Mouse (Mus musculus) B cell, adult 2 months (primary cell): Measurements from ENCODE around the gene Gse1.

Experiments used
- DNase-seq, 2 experiments: peaks; one replicate each; pipeline ENCODE4 v3.0.0; 2022

Gse1 gene

GRCm38 (mm10) chr8:120504251-120505081, 276.2 kb downstream of the Gse1 start:
- DNase-seq, result peak in 1 of 2 experiments; percentile 22

- peak in 1 of 2 experiments; percentile 31 for DNase-seq
Measured at GRCm38 (mm10) chr8:120505082-120505511, 276.8 kb downstream of the Gse1 start.

GRCm38 (mm10) chr8:120505619-120506310, 277.5 kb downstream of the Gse1 start:
- DNase-seq, result no peak

- DNase-seq, result peak; percentile 47 to 53
Measured at GRCm38 (mm10) chr8:120506562-120506961, 278.3 kb downstream of the Gse1 start.

GRCm38 (mm10) chr8:120507290-120507689, 279.0 kb downstream of the Gse1 start:
- DNase-seq, result no peak

GRCm38 (mm10) chr8:120509136-120510034, 281.1 kb downstream of the Gse1 start:
- DNase-seq, result no peak

- DNase-seq, result no peak
Measured at GRCm38 (mm10) chr8:120510035-120510416, 281.8 kb downstream of the Gse1 start.

GRCm38 (mm10) chr8:120510863-120511457, 282.7 kb downstream of the Gse1 start:
- no peak for DNase-seq

GRCm38 (mm10) chr8:120511737-120512136, 283.5 kb downstream of the Gse1 start:
- DNase-seq, result no peak

- no peak for DNase-seq
Measured at GRCm38 (mm10) chr8:120512326-120512725, 284.1 kb downstream of the Gse1 start.

- no peak for DNase-seq
Measured at GRCm38 (mm10) chr8:120513145-120513544, 284.9 kb downstream of the Gse1 start.

GRCm38 (mm10) chr8:120513638-120514461, 285.6 kb downstream of the Gse1 start:
- DNase-seq, result no peak

- no peak for DNase-seq
Measured at GRCm38 (mm10) chr8:120515214-120515613, 287.0 kb downstream of the Gse1 start.

- no peak for DNase-seq
Measured at GRCm38 (mm10) chr8:120515650-120516049, 287.4 kb downstream of the Gse1 start.

- DNase-seq, result no peak
Measured at GRCm38 (mm10) chr8:120516182-120516755, 288.0 kb downstream of the Gse1 start.

- no peak for DNase-seq
Measured at GRCm38 (mm10) chr8:120517666-120518410, 289.6 kb downstream of the Gse1 start.

- no peak for DNase-seq
Measured at GRCm38 (mm10) chr8:120518736-120519534, 290.7 kb downstream of the Gse1 start.

- no peak for DNase-seq
Measured at GRCm38 (mm10) chr8:120520287-120520686, 292.0 kb downstream of the Gse1 start.

- no peak for DNase-seq
Measured at GRCm38 (mm10) chr8:120520707-120521590, 292.7 kb downstream of the Gse1 start.
